Mouse (Mus musculus) bone marrow, adult 2 months (tissue): ENCODE measurements around the gene Olfr1013. TPM values are rescaled to one million over a fixed set of nuclear protein-coding genes. Genes with fewer than 3 reads are reported as not detected.

ENCODE experiments used
- H3K27ac ChIP-seq: fragments of 200-500 bp; 2 replicates; pipeline ENCODE4 v1.5.1; 2012; ENCODE audit warnings: low read depth, mild to moderate bottlenecking, control low read depth, inconsistent platforms, low read length; ENCODE audit not compliant: control insufficient read depth, poor library complexity, insufficient read depth
- H3K4me1 ChIP-seq: fragments of 200-500 bp; 2 replicates; pipeline ENCODE4 v1.6.1; 2011; ENCODE audit warnings: low read length; ENCODE audit not compliant: control insufficient read depth, insufficient read depth
- H3K4me3 ChIP-seq: fragments of 200-500 bp; replicated peaks from 2 replicates; pipeline ENCODE3; 2011; ENCODE audit warnings: mild to moderate bottlenecking, low read depth, low read length, control low read depth; ENCODE audit not compliant: control insufficient read depth
- CTCF ChIP-seq: fragments of 200-500 bp; IDR thresholded peaks from 2 replicates; pipeline ENCODE4 v1.5.1; 2011; ENCODE audit warnings: low read length, control low read depth; ENCODE audit not compliant: control insufficient read depth, insufficient read depth
- POLR2A ChIP-seq: fragments of 200-500 bp; IDR thresholded peaks from 2 replicates; pipeline ENCODE4 v1.6.1; 2011; ENCODE audit warnings: low read depth, mild to moderate bottlenecking, control low read depth, low read length, borderline replicate concordance; ENCODE audit not compliant: control insufficient read depth
- WGBS: fragments of 180-500 bp; shearing (Covaris S2); methylation state at CpG from one replicate; pipeline ENCODE4 v1.1.7; 2018; 5-methylcytosine and 5-hydroxymethylcytosine counted together
- polyA plus RNA-seq: library from polyadenylated mRNA; stranded (reverse); fragments of >200 nt; gene quantifications from 2 replicates; pipeline ENCODE4 v1.2.4, GENCODE M21; 2011; ENCODE audit warnings: low replicate concordance; ENCODE audit not compliant: missing spikeins, insufficient read depth, insufficient read length

The Olfr1013 gene
- polyA plus RNA-seq, result not detected in 2 replicates

GRCm38 (mm10) chr2:85766798-85767197 lies at the start of gene Olfr1013:
Gene Olfr1013 (plus strand): TSS chr2:85767098.
- H3K4me3 ChIP-seq, result no peak within 1 kb of the TSS
- no peaks in the 10 kb centered on the region for H3K4me1 ChIP-seq
- no peak within 1 kb of the TSS for H3K27ac ChIP-seq
- TF ChIP-seq CTCF (no peak), POLR2A (no peak)

DNA sequence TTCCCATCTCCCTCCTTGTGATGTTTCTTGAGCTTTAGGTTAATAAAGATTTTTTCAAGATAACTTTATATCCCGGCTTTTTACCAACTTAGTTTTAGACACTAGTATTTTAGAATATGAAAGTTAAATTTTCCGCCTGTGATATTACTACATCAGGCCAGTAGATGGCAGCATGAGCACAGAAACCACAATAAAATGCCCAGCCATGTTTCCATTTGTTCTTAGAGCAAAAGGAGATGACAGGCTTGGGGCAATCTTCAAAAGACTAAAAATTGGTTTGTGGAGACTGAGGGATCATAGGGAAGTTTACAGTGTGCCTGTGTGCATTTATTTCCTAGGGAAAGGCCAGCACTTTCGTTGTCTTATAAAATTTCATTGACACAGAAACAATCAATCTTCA lies 41.1 kb upstream of the Olfr1013 start:
- no peak overlapping the region for H3K4me3 ChIP-seq
- TF ChIP-seq CTCF (no peak), POLR2A (no peak)
- no peak overlapping the region for H3K27ac ChIP-seq
- WGBS, result 7% methylated on average over 3 of the region's 3 CpGs
- no peaks in the 10 kb centered on the region for H3K4me1 ChIP-seq

- no peak overlapping the region for H3K27ac ChIP-seq
- 75% methylated on average over 4 of the region's 4 CpGs for WGBS
- no peak overlapping the region for H3K4me3 ChIP-seq
- TF ChIP-seq CTCF (no peak), POLR2A (no peak)
- no peaks in the 10 kb centered on the region for H3K4me1 ChIP-seq
Measured at GRCm38 (mm10) chr2:85753822-85754221, 13.1 kb upstream of the Olfr1013 start.

DNA sequence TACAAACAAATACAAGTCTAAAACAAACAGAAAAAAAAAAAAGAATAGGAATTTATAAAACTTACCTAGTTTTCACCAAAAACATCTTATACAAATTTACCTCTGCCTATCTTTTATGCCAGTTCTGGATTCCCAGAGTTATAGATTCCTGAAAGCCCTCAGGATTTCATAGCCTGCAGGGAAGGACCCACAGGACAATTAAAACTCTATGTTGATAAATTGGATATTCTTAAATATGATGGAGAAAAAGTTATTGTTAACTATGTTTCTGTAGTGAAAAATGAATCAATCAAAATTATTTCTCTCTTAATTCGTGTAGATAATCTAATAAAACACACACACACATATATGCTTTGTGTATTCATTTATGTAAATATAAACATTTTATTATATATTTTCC lies 4.2 kb upstream of the Olfr1013 start, which contains the start of gene Olfr1012:
TSS of gene Olfr1012 (minus strand) at position 101 of the 400 bp plus-strand sequence.
- TF ChIP-seq POLR2A (no peak), CTCF (no peak)
- WGBS, result 55% methylated on average over 1 of the region's 1 CpGs

GRCm38 (mm10) chr2:85772413-85772812 lies 5.5 kb downstream of the Olfr1013 start, which contains the start of gene Olfr1014:
Gene Olfr1014 (plus strand): TSS chr2:85772713.
- Histone ChIP-seq H3K27ac (no peak within 1 kb of the TSS), H3K4me3 (no peak within 1 kb of the TSS), H3K4me1 (no peaks in the 10 kb centered on the region)

More for the DNA sequence above, 4.2 kb upstream of the Olfr1013 start, which contains the start of gene Olfr1012:
- no peaks in the 10 kb centered on the region for H3K4me1 ChIP-seq
- H3K27ac ChIP-seq, result no peak within 1 kb of the TSS
- H3K4me3 ChIP-seq, result no peak within 1 kb of the TSS

DNA sequence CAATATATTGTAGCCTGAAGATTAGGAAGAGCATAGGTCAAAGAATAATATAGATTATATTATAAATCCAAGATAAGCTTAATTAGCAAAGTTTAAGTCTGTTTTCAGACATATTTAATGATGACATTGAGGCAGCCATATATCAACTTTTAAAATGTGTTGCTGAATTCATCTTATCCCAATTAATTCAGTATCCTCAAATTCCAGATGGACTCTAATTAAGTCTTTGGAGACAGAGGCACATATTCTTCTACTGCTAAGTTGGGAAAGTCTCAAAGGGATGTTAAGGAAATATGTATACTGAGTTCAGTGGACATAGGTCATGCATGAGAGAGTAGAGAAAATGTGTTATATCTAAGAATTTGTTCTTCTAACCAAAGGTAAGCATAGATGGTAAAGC lies 14.8 kb downstream of the Olfr1013 start, which contains the start of gene Olfr1015:
TSS of gene Olfr1015 (plus strand) at position 301 of the 400 bp plus-strand sequence.
- TF ChIP-seq CTCF (no peak), POLR2A (no peak)
- Histone ChIP-seq H3K4me3 (no peak within 1 kb of the TSS), H3K4me1 (no peaks in the 10 kb centered on the region), H3K27ac (no peak within 1 kb of the TSS)

More at GRCm38 (mm10) chr2:85772413-85772812, 5.5 kb downstream of the Olfr1013 start, which contains the start of gene Olfr1014:
- TF ChIP-seq CTCF (no peak), POLR2A (no peak)

- Histone ChIP-seq H3K4me1 (no peaks in the 10 kb centered on the region), H3K4me3 (no peak overlapping the region), H3K27ac (no peak overlapping the region)
- 64% methylated on average over 2 of the region's 2 CpGs for WGBS
- TF ChIP-seq POLR2A, result no peak
- no peak for TF ChIP-seq CTCF
Measured at GRCm38 (mm10) chr2:85792331-85792730, 25.4 kb downstream of the Olfr1013 start.

- H3K4me3 ChIP-seq, result no peak within 1 kb of the TSS
- TF ChIP-seq POLR2A, result no peak
- no peak within 1 kb of the TSS for H3K27ac ChIP-seq
- 76% methylated on average over 2 of the region's 2 CpGs for WGBS
- H3K4me1 ChIP-seq, result no peaks in the 10 kb centered on the region
Measured at GRCm38 (mm10) chr2:85802444-85802843, 35.5 kb downstream of the Olfr1013 start, which contains the start of gene Olfr1016. Gene Olfr1016 (minus strand): TSS chr2:85802544.

- Histone ChIP-seq H3K4me3 (no peak overlapping the region), H3K4me1 (no peaks in the 10 kb centered on the region), H3K27ac (no peak overlapping the region)
- TF ChIP-seq POLR2A (no peak), CTCF (no peak)
- WGBS, result 83% methylated on average over 4 of the region's 4 CpGs
Measured at GRCm38 (mm10) chr2:85804501-85804900, 37.6 kb downstream of the Olfr1013 start.
